Mouse (Mus musculus) heart, adult 2 months (tissue): ENCODE measurements around the gene Odf3l1. TPM values are rescaled to one million over a fixed set of nuclear protein-coding genes. Genes with fewer than 3 reads are reported as not detected.

Experiments
- DNase-seq, 2 experiments: peaks; one replicate each; pipeline ENCODE4 v3.0.0; 2021
- H3K27ac ChIP-seq: fragments of 200-600 bp; 2 replicates; pipeline ENCODE4 v1.8.1; 2022
- H3K27me3 ChIP-seq: fragments of 200-500 bp; 2 replicates; pipeline ENCODE4 v1.6.1; 2012; ENCODE audit warnings: mild to moderate bottlenecking, low read length, inconsistent platforms, mixed read lengths; ENCODE audit not compliant: control insufficient read depth, insufficient read depth
- H3K36me3 ChIP-seq: fragments of 200-500 bp; 2 replicates; pipeline ENCODE4 v1.6.1; 2012; ENCODE audit warnings: low read length, inconsistent platforms; ENCODE audit not compliant: control insufficient read depth, insufficient read depth
- H3K4me1 ChIP-seq: fragments of 200-500 bp; 2 replicates; pipeline ENCODE4 v1.6.1; 2011; ENCODE audit warnings: low read length; ENCODE audit not compliant: control insufficient read depth, insufficient read depth
- H3K4me3 ChIP-seq: fragments of 200-600 bp; 2 replicates; pipeline ENCODE4 v1.8.1; 2022
- H3K79me2 ChIP-seq: fragments of 200-500 bp; replicated peaks from 2 replicates; pipeline ENCODE4 v1.6.1; 2012; ENCODE audit warnings: mild to moderate bottlenecking, inconsistent platforms, low read length, moderate library complexity, mixed read lengths; ENCODE audit not compliant: control insufficient read depth, insufficient read depth
- H3K9ac ChIP-seq: fragments of 200-500 bp; 2 replicates; pipeline ENCODE4 v1.6.1; 2012; ENCODE audit warnings: low read depth, mild to moderate bottlenecking, control low read depth, inconsistent platforms, low read length, mixed read lengths
- CTCF ChIP-seq: fragments of 200-600 bp; IDR thresholded peaks from 2 replicates; pipeline ENCODE4 v1.8.1; 2022; ENCODE audit warnings: antibody characterized with exemption, mild to moderate bottlenecking, moderate library complexity
- EP300 ChIP-seq: fragments of 200-500 bp; IDR thresholded peaks from 2 replicates; pipeline ENCODE4 v1.6.1; 2011; ENCODE audit warnings: low read depth, low read length, control low read depth; ENCODE audit not compliant: insufficient read depth
- POLR2A ChIP-seq: fragments of 200-500 bp; IDR thresholded peaks from 2 replicates; pipeline ENCODE4 v1.6.1; 2011; ENCODE audit warnings: mild to moderate bottlenecking, low read depth, low read length, control low read depth; ENCODE audit not compliant: insufficient read depth
- WGBS: fragments of 180-500 bp; shearing (Covaris S2); methylation state at CpG from one replicate; pipeline ENCODE4 v1.1.7; 2018; 5-methylcytosine and 5-hydroxymethylcytosine counted together
- intact Hi-C: fragments of 180-260 bp; cut with DNase I; formaldehyde crosslinking; loops from one replicate; pipeline ENCODE4 v1.15.1; 2025
- polyA plus RNA-seq: library from polyadenylated mRNA; depleted of rRNA; stranded (reverse); fragments of >200 nt; gene quantifications from 2 replicates; pipeline ENCODE4 v1.2.3, GENCODE M21; 2012; rRNA removed
- total RNA-seq, 2 experiments: library from RNA; stranded (reverse); gene quantifications; 2 replicates each; pipeline ENCODE4 v1.2.3; 2021

Odf3l1 gene
- total and polyA plus RNA-seq, 3 experiments, result 1.5 TPM; not detected in 2

DNA sequence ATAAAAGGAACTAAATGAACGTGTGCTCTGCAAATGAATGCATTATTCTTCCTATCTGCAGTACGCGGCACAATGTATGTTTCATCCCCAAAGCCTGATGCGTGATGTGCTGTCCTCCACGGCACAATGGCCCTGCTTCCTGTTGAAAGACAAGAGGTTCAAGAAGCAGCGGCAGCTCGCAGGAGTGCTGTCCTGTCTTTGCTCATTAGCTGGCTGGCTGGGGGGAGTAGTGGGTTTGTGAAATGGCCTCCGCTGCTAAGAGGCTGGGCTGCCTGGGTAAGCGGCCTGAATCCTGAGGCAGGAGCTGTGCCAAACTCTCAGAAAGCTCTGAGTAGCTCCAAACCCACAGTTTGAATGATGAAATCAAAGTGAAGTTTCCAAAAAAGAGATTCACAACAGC is 36.3 kb downstream of the Odf3l1 start:
- Histone ChIP-seq H3K27ac (no peak overlapping the region), H3K4me1 (no peaks in the 10 kb centered on the region), H3K9ac (no peak overlapping the region), H3K36me3 (no peaks in the 10 kb centered on the region), H3K79me2 (no peaks in the 10 kb centered on the region), H3K27me3 (no peaks in the 10 kb centered on the region), H3K4me3 (no peak overlapping the region)
- DNase-seq, result no peak
- TF ChIP-seq EP300 (no peak), CTCF (no peak), POLR2A (no peak)
- intact Hi-C loops, result loop anchor here (10.0 kb wide), 1 partner anchor 103 kb away; no protein-coding TSS in a partner anchor
- WGBS, result 53% methylated on average over 9 of the region's 9 CpGs

- H3K4me1 ChIP-seq, result no peaks in the 10 kb centered on the region
- no peaks in the 10 kb centered on the region for H3K36me3 ChIP-seq
- WGBS, result 32% methylated on average over 21 of the region's 21 CpGs
- H3K9ac ChIP-seq, result no peak overlapping the region
- no peaks in the 10 kb centered on the region for H3K27me3 ChIP-seq
- DNase-seq, result no peak
- H3K79me2 ChIP-seq, result no peaks in the 10 kb centered on the region
- TF ChIP-seq CTCF, result no peak
- TF ChIP-seq POLR2A, result no peak
- no peak for TF ChIP-seq EP300
- no peak overlapping the region for H3K4me3 ChIP-seq
- intact Hi-C loops, result loop anchor here (10.0 kb wide), 1 partner anchor 101 kb away; no protein-coding TSS in a partner anchor
- H3K27ac ChIP-seq, result no peak overlapping the region
Measured at GRCm38 (mm10) chr9:56825476-56826213, 38.8 kb downstream of the Odf3l1 start.

DNA sequence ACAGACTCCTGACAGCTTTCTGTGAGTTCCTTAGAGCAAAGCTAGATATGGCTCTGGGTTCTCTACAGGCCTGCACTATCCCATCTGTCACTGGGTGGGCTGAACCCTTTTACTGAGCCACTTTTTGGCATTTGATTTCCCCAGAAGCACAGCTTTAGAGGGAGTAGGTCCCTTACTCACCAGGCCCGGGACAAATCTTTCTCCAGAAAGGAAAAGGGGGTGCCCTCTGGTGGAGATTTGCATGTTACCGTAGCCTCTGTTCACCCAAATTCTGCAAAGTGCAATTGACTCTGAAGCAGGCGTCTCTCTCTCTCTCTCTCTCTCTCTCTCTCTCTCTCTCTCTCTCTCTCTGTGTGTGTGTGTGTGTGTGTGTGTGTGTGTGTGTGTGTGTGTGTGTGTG is 39.6 kb downstream of the Odf3l1 start:
- whole genome bisulfite sequencing, result 18% methylated on average over 3 of the region's 3 CpGs
- TF ChIP-seq CTCF (peak; percentile 63), EP300 (no peak), POLR2A (no peak)
- DNase-seq, result no peak
- Histone ChIP-seq H3K36me3 (no peaks in the 10 kb centered on the region), H3K9ac (no peak overlapping the region), H3K4me3 (no peak overlapping the region), H3K4me1 (no peaks in the 10 kb centered on the region), H3K27me3 (no peaks in the 10 kb centered on the region), H3K27ac (no peak overlapping the region), H3K79me2 (no peaks in the 10 kb centered on the region)
- intact Hi-C loops, result loop anchor here (10.0 kb wide), 1 partner anchor 100 kb away; no protein-coding TSS in a partner anchor

- no peak overlapping the region for H3K9ac ChIP-seq
- no peaks in the 10 kb centered on the region for H3K27me3 ChIP-seq
- H3K4me3 ChIP-seq, result no peak overlapping the region
- no peaks in the 10 kb centered on the region for H3K79me2 ChIP-seq
- H3K27ac ChIP-seq, result no peak overlapping the region
- WGBS, result 73% methylated on average over 1 of the region's 1 CpGs
- H3K36me3 ChIP-seq, result no peaks in the 10 kb centered on the region
- TF ChIP-seq EP300, result no peak
- TF ChIP-seq CTCF, result no peak
- TF ChIP-seq POLR2A, result no peak
- peaks cover 1% of the 10 kb centered on the region; the same call in 1 of the 2 replicates for H3K4me1 ChIP-seq
- intact Hi-C loops, result no loop called here
- DNase-seq, result no peak
Measured at GRCm38 (mm10) chr9:56810916-56811315, 53.6 kb downstream of the Odf3l1 start.

DNA sequence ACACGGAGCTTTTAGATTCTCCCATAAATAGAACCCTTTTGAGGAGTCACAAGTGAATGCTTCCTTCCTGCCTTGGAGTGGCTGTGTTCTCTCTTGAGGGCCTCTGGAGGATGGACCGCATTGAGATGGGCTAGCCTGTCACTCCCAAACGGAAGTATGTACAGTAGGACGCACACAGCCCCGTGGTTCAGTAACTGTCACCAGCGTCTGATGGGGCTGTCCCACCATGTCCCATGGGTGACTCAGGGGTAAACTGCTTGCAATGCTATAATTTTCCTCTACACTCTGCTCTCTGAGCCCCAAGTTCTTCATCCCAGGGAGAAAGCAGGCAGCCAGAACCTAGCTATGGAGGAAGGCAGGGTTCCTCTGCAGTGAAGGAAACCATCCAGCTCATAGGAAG is 56.5 kb downstream of the Odf3l1 start:
- Histone ChIP-seq H3K9ac (no peak overlapping the region), H3K4me1 (peaks cover under 1% of the 10 kb centered on the region; the same call in 1 of the 2 replicates), H3K79me2 (no peaks in the 10 kb centered on the region), H3K36me3 (no peaks in the 10 kb centered on the region), H3K27ac (no peak overlapping the region), H3K27me3 (no peaks in the 10 kb centered on the region), H3K4me3 (no peak overlapping the region)
- no peak for DNase-seq
- intact Hi-C loops, result no loop called here
- TF ChIP-seq CTCF (no peak), POLR2A (no peak), EP300 (no peak)
- 58% methylated on average over 6 of the region's 6 CpGs for WGBS

DNA sequence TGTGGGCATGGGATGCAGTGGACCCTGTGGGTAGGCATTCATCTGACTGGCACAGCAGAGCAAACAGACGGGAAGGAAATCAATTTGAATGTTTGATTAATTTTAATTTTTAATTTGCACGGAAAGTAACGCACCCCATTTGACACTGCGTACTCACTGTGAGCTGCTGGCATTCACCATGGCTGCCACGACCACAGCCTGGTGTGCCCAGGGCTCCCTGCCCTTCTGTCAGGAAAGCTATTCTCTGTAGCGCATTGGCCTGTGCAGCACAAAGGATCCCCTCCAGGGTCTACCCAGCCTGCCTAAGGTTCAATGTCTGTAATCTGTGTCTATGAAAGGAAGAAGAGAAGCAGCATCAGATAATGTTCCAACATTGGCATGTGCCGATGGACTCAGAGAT is 61.3 kb downstream of the Odf3l1 start:
- no peaks in the 10 kb centered on the region for H3K79me2 ChIP-seq
- no peak overlapping the region for H3K4me3 ChIP-seq
- intact Hi-C loops, result no loop called here
- no peaks in the 10 kb centered on the region for H3K27me3 ChIP-seq
- H3K36me3 ChIP-seq, result no peaks in the 10 kb centered on the region
- WGBS, result 92% methylated on average over 7 of the region's 7 CpGs
- TF ChIP-seq EP300 (no peak), CTCF (no peak), POLR2A (no peak)
- no peak overlapping the region for H3K27ac ChIP-seq
- no peak for DNase-seq
- no peak overlapping the region for H3K9ac ChIP-seq
- H3K4me1 ChIP-seq, result no peaks in the 10 kb centered on the region

Other genes starting within 250 kb of the Odf3l1 start
- 1 to 10 TPM; 1.2 to 1.3 TPM for gene Lingo1, start 68.2 kb downstream of the Odf3l1 start, total RNA-seq
- 5.5 and 6.1 TPM in 2 replicates for gene Lingo1, start 68.2 kb downstream of the Odf3l1 start, polyA plus RNA-seq
- gene Cspg4, start 354 bp upstream of the Odf3l1 start, total RNA-seq, result 10 to 100 TPM; 12.7 to 13.7 TPM
- 15.7 and 17.1 TPM in 2 replicates for gene Cspg4, start 354 bp upstream of the Odf3l1 start, polyA plus RNA-seq
- 10 to 100 TPM in 1 of 2 experiments, 1 to 10 TPM in 1; 6.7 to 10.0 TPM for gene Snx33, start 63.7 kb upstream of the Odf3l1 start, total RNA-seq
- 7.8 and 8.8 TPM in 2 replicates for gene Snx33, start 63.7 kb upstream of the Odf3l1 start, polyA plus RNA-seq
- gene Imp3, start 72.8 kb upstream of the Odf3l1 start, total RNA-seq, result 10 to 100 TPM; 54.0 to 63.3 TPM
- gene Imp3, start 72.8 kb upstream of the Odf3l1 start, polyA plus RNA-seq, result 75.6 and 87.1 TPM in 2 replicates
- gene Snupn, start 86.2 kb upstream of the Odf3l1 start, total RNA-seq, result 10 to 100 TPM in 1 of 2 experiments, 1 to 10 TPM in 1; 9.3 to 10.2 TPM
- gene Snupn, start 86.2 kb upstream of the Odf3l1 start, polyA plus RNA-seq, result 5.7 and 9.5 TPM in 2 replicates
- 1 to 10 TPM; 8.2 to 9.5 TPM for gene Ptpn9, start 130.2 kb upstream of the Odf3l1 start, total RNA-seq
- gene Ptpn9, start 130.2 kb upstream of the Odf3l1 start, polyA plus RNA-seq, result 7.5 and 13.6 TPM in 2 replicates
- gene Sin3a, start 207.4 kb upstream of the Odf3l1 start, total RNA-seq, result 10 to 100 TPM; 22.4 to 28.7 TPM
- 50.5 and 52.0 TPM in 2 replicates for gene Sin3a, start 207.4 kb upstream of the Odf3l1 start, polyA plus RNA-seq